Mouse (Mus musculus): Measurements from ENCODE around the gene Slc22a14.

DNA sequence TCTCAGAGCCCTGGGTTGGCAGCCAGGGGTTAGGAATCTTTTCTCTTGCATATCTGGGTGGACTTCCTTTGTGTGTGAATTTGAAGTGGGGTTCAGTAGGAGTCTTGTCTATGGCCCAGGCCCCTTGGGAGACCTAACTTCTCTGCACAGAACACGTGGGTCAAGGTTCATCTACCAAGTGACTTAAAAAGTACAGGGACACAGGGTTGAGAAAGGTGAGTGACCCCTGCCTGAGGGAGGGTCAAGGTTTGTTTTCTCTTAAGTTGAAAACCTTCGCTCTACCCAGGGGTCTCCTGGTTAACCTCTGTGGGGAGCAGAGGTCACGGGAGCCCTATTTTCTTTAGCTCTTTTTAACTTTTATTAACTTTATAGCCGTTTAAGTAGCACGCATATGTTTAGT, 44.5 kb upstream of the Slc22a14 start:
- no peak for TF ChIP-seq POLR2A (IDR thresholded peaks at IDR 0.05; ENCODE audit: borderline replicate concordance, extremely low read depth, insufficient read depth, insufficient read length, poor library complexity, severe bottlenecking)
- TF ChIP-seq CTCF (IDR thresholded peaks at IDR 0.05; ENCODE audit: borderline replicate concordance, extremely low read depth, insufficient read depth, insufficient read length): no peak

All from brain, embryonic 14.5 days (tissue).